Mouse (Mus musculus): Measurements from ENCODE around the gene Papss1.
A peak's percentile ranks its signal among the peaks of the same experiment; 100 is the strongest.
"Not testable (repeated sequence)": the region's sequence is repeated elsewhere in the genome, so short reads cannot be mapped to it uniquely, and the experiment has no call there.

Papss1 gene

DNA sequence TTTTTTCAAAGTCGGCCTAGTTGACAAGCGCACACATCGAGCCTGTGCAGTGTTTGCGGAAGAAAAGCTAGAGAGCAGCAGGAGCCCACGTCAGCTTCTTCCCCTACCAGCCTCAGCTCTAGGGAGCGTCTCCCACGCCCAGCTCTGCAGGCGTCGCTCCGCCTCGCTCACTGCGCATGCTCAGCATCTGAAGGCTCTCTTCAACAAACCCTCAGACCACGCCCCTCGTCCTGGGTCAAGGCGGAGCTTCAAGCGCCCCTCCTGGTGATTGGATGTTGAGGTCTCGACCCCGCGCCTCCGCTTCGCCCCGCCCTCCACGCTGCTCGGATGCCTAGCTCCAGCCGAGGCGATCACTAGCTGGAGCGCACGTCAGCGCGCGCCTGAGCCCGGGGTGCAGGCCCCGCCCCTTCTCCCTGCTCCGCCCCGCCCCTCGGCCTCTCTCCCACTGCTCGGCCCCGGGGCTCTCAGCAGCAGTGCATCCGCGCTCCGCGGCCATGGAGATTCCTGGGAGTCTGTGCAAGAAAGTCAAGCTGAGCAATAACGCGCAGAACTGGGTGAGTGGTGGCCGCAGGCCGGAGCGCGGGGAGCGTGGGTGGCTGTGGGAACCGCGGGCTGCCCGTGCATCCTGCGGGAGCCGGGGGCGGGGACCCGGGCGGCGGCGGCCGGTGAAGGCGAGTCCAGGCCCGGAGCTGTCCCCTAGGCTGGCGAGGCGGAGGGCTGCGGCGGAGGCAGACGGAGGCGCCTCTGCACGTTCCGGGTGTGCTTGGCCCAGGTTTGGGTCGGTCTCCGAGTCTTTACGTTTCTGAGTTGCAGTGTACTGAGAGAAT is at the start of gene Papss1:
Papss1 (plus strand) TSS at position 339 of the 827 bp plus-strand sequence.
- peak; percentile 100 for DNase-seq

DNA sequence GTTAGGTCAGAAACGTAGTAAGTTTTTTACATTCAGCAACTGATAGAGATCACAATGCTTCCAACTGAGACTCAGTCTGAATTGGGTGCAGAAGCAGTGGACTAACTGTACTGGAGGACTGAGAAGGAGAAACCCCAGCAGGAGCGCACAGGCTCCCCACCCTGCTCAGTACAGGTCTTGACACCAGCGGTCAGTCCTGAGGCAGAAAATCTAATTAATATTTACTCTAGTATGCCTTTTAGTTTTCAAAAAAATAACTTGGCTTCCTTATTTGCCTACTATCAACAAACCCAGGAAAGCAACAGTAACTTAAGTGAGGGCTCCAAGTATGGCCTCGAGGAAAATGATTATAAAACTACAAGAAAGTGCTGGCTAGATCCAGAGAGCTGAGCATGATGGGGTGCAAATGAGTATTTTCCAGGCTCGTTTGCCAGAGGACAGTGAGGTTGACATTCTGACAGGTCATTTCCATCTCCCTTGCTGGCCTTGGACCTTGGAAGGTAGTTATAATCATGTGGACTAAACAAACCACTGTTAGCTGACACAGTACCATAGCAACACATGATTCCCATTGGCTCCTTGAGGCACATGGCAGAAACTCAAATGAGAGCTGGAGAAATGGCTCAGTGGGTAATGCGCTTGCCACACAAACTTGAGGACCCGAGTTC is 48.1 kb upstream of the Papss1 start:
- DNase-seq = no peak

DNA sequence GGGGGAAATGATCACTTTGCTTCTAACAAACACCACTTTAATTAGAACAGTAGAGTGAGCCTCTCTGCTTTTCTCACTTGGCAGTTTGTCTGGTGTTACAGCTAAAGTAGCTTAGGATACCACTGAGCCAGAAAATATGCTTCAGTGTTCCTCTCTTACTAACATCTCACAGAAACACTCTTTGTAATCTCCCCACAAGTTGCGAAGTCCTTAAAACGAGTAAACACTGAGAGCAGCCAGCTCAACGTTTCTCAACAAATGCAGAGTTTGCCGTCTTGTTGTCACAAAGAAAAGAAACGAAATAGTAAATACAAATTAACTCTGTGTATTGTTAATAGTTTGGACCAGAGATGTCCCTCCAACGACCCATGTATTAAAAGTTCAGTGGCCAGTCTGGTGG is 46.8 kb upstream of the Papss1 start:
- DNase-seq = no peak

DNA sequence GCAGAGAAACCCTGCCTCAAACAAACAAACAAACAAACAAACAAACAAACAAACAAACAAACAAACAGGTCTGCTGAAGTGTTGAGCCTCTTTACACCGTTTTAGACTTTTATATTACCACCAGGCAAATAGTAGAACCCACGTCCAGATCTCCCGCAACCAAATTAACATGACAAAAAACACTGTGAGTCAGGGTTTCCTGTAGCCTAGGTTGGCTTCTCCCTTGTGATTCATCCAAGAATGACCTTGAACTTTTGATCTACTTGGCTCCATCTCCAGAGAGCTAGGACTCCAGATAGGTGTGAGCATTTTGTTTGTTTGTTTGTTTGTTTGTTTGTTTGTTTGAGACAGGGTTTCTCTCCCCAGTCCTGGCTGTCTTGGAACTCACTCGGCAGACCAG is 43.4 kb upstream of the Papss1 start:
- DNase-seq = no peak

DNA sequence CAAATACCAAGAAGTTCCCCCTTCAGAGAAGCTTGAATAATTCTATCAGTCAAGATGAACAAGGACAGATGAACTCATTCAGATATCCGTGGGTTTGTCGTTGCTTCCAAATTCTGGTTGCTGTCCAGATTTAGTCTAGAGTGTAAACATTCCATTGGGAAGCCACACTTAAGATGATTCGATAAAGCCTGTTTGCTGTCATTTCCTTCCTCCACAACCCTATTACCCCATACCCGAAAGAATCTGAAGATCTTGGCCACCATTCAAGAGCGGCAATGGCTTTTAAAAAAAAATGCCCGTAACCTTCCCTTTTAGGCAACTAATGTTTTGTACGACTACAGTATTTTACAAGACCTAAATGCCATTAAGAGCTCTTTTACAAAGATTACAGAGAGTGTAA is 42.3 kb upstream of the Papss1 start:
- no peak for DNase-seq

DNA sequence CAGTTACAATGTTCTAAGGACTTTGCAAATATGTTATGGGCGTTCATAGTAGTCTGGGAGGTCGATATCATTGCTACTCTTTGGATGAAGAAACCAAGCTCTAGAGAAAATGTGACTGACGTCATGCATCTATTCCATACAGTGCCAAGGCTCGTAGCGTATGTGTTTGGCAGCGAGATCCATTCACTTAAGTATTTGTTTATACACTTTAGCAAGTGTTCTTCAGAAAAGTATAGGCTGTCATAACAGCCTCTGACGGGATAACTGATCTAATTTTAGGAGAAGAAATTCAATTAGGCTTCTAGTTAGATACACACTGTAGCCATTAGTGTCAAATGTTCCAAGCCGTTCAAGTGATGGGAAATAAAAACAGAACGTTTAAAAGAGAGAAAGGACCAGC is 40.8 kb upstream of the Papss1 start:
- no peak for DNase-seq

DNA sequence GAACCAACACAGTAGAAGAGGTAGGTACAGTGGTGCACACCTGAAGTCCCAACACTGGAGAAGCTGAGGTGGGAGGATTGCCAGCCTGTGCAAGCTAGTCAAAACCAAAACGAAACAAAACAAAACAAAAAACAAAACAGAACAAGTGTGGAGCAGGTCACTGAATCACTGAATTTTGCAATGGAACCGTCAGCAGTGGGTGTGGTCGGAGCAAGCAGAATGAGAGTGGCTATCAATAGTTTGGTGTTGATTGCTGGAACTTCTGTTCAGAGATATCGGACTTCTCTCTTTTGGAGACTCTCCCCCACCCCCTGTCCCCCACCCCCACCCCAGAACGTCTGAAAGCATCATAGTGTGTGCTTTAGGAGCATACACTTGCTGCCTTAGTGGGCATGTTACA is 40.4 kb upstream of the Papss1 start:
- no peak for DNase-seq

DNA sequence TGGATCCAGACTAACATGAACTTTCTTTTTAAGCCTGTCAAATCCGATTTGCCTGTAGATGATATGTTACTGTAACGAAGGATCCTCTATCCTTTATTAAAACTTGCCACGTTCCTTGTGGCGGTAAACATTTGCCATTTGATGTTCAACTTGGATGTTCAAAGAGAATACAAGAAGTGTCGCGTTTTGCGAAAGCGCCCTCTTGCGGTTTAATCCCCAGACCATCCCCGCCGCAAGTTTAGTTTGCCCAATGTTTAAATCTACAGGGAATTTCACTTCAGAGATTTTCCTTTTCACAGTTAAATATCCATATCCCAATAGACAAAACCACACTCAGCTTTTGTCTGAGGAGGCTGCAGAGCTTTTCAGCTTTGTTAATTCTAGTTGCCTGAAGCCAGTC is 39.8 kb upstream of the Papss1 start:
- DNase-seq = peak; percentile 78

DNA sequence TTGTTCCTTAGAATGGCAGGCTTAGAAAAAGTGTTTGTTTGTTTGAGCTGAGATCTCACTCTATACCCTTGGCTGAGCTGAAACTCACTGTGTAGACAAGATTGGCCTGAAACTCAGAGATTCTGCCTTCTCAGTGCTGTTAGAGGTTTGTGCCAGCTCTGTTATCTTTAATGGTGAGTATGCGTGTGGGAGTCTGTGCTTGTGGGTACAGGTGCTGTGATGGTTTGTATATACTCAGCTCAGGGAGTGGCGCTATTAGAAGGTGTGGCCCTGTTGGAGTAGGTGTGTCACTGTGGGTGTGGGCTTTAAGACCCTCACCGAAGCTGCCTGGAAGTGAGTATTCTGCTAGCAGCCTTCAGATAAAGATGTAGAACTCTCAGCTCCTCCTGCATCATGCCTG is 39.3 kb upstream of the Papss1 start:
- no peak for DNase-seq

DNA sequence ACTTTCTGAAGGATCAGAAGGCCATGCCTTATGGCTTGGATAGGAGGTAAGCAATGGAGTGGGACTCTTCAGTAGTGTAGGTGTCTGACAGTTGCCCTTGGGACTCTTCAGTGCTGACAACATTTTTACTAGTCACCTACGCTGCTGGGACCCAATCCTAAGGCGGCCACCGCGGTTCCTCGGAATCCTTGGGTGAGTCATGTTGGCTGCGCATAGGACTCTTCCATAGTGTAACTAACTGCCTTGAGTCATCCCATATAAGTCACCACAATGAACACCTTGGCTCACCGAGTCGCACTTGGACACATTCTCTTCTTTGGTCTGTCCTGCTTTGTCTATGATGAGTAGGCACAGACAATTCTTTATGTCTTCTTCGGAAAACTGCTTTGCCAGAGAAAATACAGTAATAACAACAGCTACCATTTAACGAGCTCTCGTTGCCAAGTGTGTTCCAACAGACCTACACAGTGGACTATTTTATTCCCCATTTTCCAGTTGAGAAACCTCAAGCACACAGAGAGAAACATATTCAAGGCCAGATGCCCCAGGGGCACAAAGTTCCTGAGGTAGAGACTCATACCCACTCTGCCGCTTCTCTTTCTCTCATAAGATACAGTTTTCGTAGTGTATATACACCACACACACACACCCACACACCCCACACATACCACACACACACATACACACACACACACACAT is 23.2 kb upstream of the Papss1 start:
- no peak for DNase-seq

DNA sequence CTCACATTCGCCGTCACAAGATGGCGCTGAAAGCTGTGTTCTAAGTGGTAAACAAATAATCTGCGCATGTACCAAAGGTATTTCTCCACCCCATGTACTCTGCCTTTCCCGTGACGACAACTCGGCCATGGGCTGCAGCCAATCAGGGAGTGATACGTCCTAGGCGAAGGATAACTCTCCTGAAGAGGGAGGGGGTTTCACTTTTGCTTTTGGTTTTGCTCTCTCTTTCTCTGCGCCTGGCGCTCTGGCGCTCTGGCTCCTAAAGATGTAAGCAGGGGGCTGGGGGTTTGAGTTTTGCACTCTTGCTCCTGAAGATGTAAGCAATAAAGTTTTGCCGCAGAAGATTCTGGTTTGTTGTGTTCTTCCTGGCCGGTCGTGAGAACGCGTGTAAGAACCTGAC is 17.0 kb upstream of the Papss1 start:
- DNase-seq = not testable (repeated sequence)

DNA sequence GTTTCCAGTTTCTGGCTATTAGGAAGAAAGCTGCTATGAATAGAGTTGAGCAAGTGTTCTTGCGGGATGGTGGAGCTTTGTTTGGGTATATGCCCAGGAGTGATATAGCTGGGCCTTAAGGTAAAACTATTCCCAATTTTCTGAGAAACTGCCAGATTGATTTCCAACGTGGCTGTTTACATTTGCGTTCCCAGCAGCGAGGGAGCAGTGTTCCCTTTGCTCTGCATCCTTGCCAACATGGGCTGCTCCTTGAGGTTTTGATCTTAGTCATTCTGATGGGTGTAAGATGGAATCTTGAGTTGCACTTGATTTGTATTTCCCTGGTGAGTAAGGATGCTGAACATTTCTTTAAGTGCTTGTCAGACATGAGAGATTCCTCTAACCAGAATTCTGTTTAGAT is 14.5 kb upstream of the Papss1 start:
- no peak for DNase-seq

DNA sequence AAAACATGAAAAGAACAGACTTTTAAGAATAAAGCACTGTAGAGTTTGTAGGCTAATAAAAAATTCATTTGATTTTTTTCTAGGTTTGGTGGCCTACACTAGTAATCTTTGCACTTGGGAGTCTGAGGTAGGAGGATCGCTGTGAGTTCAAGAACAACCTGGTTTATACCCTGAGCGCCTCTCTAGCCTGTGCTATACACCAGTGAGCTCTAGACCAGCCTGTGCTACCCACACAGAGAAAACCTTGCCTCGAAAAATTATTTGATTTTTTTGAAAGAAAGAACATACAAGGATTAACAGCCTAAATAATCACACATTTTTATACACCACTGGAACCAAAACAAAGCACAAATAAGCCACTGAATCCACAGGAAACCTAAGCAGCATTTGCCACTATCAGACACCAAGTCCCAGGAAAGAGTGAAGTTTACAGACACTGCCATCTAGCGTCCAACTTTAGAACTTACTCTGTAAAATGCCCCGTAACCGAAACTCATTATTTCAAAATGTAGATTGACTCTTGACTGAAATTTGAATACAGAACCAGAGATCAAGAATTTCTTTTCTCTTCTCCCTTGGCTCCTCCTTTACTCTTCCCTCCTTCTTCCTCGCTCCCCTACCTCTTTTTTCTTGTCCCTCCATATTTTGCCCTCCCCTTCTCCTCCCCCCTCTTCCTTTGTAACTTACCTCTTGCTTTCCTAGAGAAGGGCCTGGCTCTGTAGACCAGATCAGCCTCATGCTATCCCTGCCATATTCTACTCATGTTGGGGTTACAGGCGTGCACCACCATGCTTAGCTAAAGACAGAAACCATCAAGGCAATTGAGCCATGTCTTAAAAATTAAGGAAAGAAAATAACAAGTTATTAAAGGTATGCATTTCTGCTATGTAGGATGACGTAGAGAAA is 12.0 kb upstream of the Papss1 start:
- DNase-seq = peak; percentile 38

DNA sequence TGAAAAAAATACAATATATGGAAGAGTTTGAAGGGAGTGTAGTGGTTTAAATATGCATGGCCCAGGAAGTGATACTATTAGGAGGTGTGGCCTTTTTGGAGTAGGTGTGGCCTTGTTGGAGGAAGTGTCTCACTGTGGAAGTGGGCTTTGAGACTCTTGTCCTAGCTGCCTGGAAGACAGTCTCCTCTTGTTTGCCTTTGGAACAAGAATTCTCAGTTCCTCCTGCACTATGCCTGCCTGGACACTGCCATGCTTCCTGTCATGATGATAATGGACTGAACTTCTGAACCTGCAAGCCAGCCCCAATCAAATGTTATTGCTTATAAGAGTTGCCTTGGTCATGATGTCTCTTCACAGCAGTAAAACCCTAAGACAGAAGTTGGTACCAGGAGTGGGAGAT is 8.8 kb upstream of the Papss1 start:
- DNase-seq = no peak

DNA sequence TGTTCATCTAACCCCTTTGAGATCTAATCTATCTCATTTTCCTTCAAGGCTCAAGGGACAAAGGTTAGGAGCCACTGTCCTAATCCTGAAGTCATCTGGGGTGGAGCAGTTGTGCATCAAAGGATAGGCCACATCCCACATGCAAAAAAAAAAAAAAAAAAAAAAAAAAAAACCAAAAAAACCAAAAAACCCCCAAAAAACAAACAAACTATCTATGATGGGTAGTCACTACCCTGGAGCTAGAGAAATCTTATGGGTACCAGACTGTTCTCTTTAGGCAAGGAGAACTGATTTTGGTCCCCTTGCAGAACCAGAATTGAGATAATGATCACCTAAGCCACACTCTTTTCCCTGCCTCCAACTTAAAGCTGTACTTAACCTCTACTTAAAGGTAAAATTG is 3.0 kb upstream of the Papss1 start:
- no peak for DNase-seq

DNA sequence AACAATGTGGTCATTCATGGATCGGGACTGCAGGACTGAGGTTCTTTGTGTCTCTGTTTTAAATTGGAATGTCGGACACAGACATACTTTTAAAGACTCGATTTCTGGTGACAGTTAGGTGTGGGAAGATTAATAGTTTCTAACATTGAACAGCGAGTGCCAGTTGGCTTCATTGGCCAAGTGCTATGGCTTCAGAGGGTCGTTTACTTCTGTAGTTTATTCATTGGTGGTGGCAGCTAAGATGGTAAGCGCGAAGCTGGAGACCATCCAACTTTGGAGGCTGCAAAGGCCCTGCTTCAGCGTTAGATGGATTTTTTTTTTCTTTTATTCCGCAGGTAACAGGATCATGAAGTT is 666 bp downstream of the Papss1 start:
- DNase-seq = peak; percentile 58

DNA sequence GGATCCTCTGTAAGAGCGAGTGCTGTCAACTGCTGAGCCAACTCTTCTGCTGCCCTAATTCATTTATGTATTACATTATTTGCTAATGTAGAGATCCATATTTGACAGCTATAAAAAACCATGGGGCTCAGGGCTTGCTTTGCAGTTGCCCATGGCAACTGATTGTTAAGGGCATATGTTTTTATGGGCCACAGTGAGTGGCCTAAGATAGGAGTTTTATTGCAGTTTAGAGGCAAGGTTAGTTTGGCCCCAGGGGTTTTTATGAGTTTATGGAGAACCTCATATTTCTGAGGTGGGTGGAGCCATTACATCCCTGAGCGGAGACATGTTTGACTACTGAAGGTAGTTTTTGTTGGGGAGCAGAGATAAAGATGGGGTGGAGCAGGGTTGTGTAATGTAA is 1.7 kb downstream of the Papss1 start:
- no peak for DNase-seq

DNA sequence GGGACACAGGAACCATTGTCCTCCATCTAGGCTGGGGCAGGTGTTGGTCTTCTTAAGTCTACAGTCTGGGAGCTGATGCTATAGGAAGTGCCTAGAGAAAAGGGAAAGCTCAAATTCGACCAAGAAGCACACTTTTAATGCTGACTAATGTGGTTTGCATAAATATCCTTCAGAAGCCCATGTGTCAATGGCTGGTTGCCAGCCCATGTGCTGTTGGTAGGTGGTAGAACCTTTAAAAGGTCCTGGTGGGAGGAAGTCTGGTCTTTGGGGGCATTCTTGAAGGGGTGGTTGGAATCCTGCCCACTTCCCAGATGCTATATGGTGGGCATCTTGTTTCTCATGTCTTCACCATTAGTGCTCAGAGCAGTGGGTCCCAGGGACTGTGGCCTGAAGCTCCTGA is 5.9 kb downstream of the Papss1 start:
- no peak for DNase-seq

DNA sequence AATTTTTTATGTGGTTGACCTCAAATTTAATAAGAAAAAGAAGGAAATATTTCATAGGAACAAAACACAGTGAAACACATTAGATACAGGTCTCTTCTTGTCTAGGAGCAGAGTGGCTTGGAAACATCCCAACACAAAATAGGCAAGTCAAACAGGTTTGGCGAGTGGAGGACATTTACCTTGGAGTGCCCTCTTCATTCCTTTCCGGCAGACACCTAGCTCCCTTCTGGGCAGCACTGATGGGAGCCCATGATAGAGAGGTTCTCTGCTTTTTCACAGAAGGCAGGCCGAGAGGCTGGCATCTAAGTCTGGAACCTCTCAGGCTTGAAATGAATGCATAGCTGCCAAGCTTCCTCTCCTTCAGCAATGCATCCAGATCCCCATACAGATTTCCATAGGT is 9.0 kb downstream of the Papss1 start:
- DNase-seq = no peak

DNA sequence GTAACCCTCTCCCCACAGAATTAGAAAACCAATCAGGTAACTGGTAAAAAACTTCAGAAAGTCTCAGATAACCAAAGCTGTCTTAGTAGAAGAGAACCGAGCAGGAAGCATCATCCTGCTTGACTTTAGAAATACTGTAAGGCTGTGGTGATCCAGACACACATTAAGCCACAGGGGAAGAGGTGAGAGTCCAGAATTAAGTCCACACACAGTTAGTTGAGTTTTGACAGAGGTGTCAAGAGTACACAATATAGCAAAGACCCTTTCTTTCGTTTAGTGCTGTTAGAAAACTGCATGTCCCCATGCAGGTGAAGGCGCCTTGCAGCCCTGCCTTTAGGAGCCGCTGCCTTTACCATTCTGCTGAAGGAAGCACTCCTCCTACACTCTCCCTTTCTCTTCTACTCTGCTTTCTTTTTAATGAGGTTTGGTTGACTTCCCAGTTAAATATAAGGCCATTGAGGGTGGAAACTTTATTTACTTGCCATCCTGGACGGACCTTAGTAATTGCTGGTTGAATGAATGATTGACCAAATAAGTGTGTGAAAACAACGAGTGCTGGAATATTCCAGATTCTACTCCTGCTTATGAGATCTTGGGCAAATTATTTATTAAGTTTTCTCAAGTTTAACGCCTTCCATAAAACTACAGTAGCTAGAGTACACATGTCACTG is 14.0 kb downstream of the Papss1 start:
- no peak for DNase-seq

DNA sequence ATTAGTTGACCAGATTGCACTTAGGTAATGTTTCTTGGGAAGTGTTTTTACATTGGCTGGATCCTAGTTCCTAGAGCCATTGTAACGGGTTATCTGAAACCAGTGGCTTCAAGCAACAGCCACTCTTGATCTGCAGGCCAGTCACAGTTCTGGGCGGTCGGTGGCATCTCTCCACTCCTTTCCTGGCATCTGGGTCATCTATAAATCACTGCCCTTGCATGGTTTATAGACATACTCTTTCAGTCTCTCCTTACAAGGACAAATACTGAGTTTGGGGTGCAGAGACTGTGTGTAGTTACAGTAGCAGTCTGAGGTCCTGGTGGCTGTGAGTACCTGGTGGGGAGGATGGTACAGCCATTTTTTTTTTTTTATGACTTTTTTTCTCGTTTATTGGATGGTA is 15.5 kb downstream of the Papss1 start:
- DNase-seq = no peak

DNA sequence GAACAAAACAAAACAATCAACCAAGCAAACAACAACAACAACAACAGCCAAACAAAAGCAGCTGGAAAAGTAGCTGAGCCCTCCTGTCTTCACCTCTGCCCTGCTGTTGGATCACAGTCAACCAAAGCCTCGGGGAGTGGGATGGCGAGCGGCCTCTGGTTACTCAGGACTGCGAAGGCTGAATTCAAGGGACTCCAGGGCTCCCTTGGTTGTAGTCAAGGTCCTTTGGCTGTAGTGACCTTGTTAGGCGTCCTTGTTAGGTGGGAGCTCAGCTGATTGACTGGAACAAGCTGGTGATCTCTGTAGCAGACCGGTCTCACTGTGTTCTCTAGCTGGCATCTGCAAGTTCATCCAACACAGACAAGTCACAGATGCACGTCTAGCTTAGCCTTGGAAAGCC is 16.5 kb downstream of the Papss1 start:
- no peak for DNase-seq
